Mouse (Mus musculus) CD4-positive naive resting alpha-beta T cell, adult 57 days (primary cell): ENCODE measurements around the gene Arhgap22. TPM values are rescaled to one million over a fixed set of nuclear protein-coding genes. Genes with fewer than 3 reads are reported as not detected.

ENCODE experiments used
- total RNA-seq: library from RNA; stranded (reverse); gene quantifications from one replicate; pipeline ENCODE4 v1.2.4, GENCODE M21; 2023

The Arhgap22 gene
- total RNA-seq = not detected

DNA sequence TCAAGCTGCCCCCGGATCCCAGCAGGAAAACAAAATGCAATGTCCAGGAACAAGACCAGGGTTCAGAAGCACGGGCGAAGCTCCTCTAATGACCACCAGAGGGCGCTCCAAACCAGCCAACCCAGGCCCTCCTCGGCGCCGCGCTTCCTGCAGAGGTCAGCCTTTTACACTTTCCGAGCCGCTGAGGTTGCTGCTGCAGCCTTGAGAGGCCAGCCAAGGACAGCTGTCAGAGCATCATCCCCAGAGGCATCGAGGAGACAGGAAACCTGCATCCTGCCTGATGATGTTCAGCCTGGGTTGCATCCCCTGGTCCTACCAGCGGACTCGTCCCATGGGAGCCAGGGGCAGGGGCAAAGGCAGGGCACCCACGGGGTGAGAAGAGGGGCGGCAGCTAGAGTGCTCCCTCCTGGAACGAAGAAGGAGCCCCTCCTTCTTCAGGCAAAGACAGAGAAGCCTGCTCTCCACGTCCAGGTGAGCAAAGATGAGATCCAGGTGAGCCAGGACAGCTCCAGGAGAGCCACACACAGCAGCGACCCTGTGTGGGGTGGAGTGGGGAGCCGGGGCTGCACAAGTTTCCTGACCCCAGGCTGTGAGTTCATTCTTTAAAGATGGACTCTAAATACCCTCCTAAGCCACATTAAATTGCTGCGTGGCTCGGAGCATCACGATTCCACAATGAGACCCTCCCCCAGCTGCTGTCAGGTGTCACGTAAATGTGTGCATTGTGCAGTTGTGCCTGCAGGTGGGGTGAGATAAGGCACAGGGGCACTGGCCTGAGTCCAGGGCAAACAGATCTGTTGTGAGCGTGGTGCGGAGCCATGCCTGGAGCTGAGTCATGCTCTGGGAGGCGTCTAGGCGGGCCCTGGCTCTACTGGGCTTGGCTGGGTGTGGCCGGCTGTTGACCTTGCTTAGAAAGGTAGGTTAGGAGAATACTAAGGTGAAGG, at the start of gene Arhgap22:
Gene Arhgap22 (plus strand): TSS at position 204 of the 944 bp plus-strand sequence.

DNA sequence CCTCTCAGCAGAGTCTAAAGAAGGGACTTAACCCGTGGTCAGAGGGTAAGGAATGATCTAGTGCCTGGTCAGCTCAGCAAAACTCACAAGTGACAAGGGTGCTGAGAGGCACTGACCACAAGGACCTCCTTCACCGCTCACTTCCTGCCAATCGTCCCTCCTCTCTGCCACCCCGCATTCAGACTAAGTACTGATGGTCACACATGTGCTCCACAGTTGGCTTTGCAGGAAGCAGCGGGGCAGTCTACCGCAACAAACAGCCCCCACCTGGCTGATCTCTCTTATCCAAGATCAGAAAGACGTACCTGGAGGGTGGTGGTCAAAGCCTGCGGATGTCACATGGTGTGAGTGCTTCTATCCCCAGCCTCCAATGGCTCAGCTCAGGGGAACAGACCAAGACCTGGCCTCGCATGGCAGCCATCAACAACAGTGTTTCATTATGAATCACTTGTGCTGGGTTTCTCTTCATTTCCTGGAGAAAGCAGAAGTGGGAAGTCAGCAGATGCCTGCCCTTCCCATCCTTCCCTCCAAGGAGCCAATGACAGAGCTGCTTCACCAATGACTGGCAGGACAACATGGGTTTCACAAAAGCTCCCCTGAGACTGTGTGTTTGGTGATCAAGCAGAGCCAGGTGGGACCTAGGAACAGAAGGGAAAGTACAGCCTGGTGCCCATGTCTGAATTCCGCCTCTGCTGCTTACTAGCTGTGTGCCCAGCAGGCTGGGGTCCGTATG, 28.6 kb upstream of the Arhgap22 start, which contains the start of gene Wdfy4:
Gene Wdfy4 (minus strand): TSS at position 441 of the 733 bp plus-strand sequence.

Other genes starting within 250 kb of the Arhgap22 start
- not detected for gene Lrrc18, start 222.6 kb upstream of the Arhgap22 start, total RNA-seq
- gene Wdfy4, start 28.5 kb upstream of the Arhgap22 start, total RNA-seq = 20.2 TPM
- 40.8 TPM for gene Mapk8, start 233.1 kb downstream of the Arhgap22 start, total RNA-seq